Mouse (Mus musculus): ENCODE measurements around the gene Pemt.
"Not testable (repeated sequence)": the region's sequence is repeated elsewhere in the genome, so short reads cannot be mapped to it uniquely, and the experiment has no call there.

Pemt gene

GRCm38 (mm10) chr11:59952892-59953291, 93.4 kb downstream of the Pemt start:
- no peak for DNase-seq (ENCODE audit: low read depth, low spot score)

GRCm38 (mm10) chr11:59948401-59948767, 97.9 kb downstream of the Pemt start:
- DNase-seq (ENCODE audit: low read depth, low spot score) = peak; percentile 38

GRCm38 (mm10) chr11:59947752-59948400, 98.4 kb downstream of the Pemt start, which contains the start of gene Med9:
TSS of gene Med9 (plus strand) at chr11:59948206.
- DNase-seq (ENCODE audit: low read depth, low spot score) = peak; percentile 90

- not testable (repeated sequence) for DNase-seq (ENCODE audit: low read depth, low spot score)
These were observed 101.4 kb downstream of the Pemt start for GRCm38 (mm10) chr11:59944855-59945254.

- DNase-seq (ENCODE audit: low read depth, low spot score) = peak; percentile 45
These were observed 104.9 kb downstream of the Pemt start for GRCm38 (mm10) chr11:59941391-59941790.

GRCm38 (mm10) chr11:59940645-59941044, 105.6 kb downstream of the Pemt start:
- no peak for DNase-seq (ENCODE audit: low read depth, low spot score)

- no peak for DNase-seq (ENCODE audit: low read depth, low spot score)
These were observed 106.5 kb downstream of the Pemt start for GRCm38 (mm10) chr11:59939821-59940220.

GRCm38 (mm10) chr11:59937615-59938014, 108.7 kb downstream of the Pemt start:
- no peak for DNase-seq (ENCODE audit: low read depth, low spot score)

GRCm38 (mm10) chr11:59937023-59937422, 109.3 kb downstream of the Pemt start:
- DNase-seq (ENCODE audit: low read depth, low spot score) = no peak

- DNase-seq (ENCODE audit: low read depth, low spot score) = no peak
These were observed 112.3 kb downstream of the Pemt start for GRCm38 (mm10) chr11:59933943-59934342.

- no peak for DNase-seq (ENCODE audit: low read depth, low spot score)
These were observed 113.5 kb downstream of the Pemt start for GRCm38 (mm10) chr11:59932560-59933337.

- DNase-seq (ENCODE audit: low read depth, low spot score) = no peak
These were observed 116.3 kb downstream of the Pemt start for GRCm38 (mm10) chr11:59930031-59930430.

- no peak for DNase-seq (ENCODE audit: low read depth, low spot score)
These were observed 125.0 kb downstream of the Pemt start for GRCm38 (mm10) chr11:59921265-59921664.
